Comparison of ENCODE assay signal across 29 mouse cellular contexts in the genomic region with DNA sequence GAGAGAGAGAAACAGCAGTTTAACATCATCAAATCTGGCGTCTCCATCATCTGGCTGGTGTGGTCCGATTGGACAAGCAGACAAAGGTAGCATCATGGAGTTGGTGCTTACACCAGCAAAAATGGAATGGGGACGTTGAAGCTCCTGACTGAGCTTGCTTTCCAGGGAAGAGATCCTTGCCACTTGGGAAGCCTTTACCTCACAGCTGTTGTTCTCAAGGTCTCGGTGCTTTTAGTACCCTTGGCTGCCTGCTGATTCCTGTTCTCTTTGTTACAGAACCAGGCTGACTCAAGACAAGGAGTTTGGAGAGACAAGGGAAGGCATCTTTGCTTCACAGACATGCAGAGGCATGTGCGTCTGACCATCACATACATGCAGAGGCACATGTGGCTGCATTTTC. TPM values are rescaled to one million over a fixed set of nuclear protein-coding genes. Genes with fewer than 3 reads are reported as not detected.
"Had no signal": no experiment of that assay in that cellular context is flagged by ENCODE, and none has a peak within 500 bp of the region (broad histone marks: within the 10 kb centered on the region; RNA-seq: fewer than 3 reads in every experiment).

No protein-coding gene starts in this region.

- H3K9me3 ChIP-seq: liver, embryonic 13.5 days; midbrain, embryonic 12.5 days; stomach, embryonic 15.5 days had no signal

- H3K27me3 ChIP-seq: stomach, embryonic 15.5 days had no signal

- ATAC-seq: midbrain, embryonic 16.5 days had no signal

- H3K27ac ChIP-seq: kidney, embryonic 15.5 days; limb, embryonic 10.5 days; limb, embryonic 13.5 days; liver, embryonic 13.5 days; midbrain, embryonic 12.5 days; neural tube, embryonic 13.5 days; stomach, embryonic 15.5 days had no signal

- H3K36me3 ChIP-seq: kidney, embryonic 15.5 days; limb, embryonic 10.5 days; limb, embryonic 13.5 days; liver, embryonic 13.5 days; midbrain, embryonic 12.5 days; neural tube, embryonic 13.5 days; stomach, embryonic 15.5 days had no signal

- H3K4me3 ChIP-seq: kidney, embryonic 15.5 days; limb, embryonic 10.5 days; limb, embryonic 13.5 days; liver, embryonic 13.5 days; midbrain, embryonic 12.5 days; myocyte; neural tube, embryonic 13.5 days; stomach, embryonic 15.5 days had no signal

- H3K4me2 ChIP-seq: kidney, embryonic 15.5 days; limb, embryonic 13.5 days; liver, embryonic 13.5 days; midbrain, embryonic 12.5 days; neural tube, embryonic 13.5 days; stomach, embryonic 15.5 days had no signal

- DNase-seq: kidney, adult 8-10 months; kidney, postnatal 10 days; kidney, postnatal 36 days; liver, embryonic 13.5 days; lung, adult 2 months; lung, postnatal 14 days; retina, postnatal 1 day; right cerebral cortex, postnatal 25 days; spleen, adult 18-20 months; thymus, postnatal 25 days had no signal

- H3K9ac ChIP-seq: kidney, embryonic 15.5 days; limb, embryonic 13.5 days; liver, embryonic 13.5 days; midbrain, embryonic 12.5 days; neural tube, embryonic 13.5 days; stomach, embryonic 15.5 days had no signal

RNA-seq across cellular contexts. Expression of a gene that starts 31.9 kb away (rescaled TPM):
- total RNA-seq: layer of hippocampus, adult 18-20 months; layer of hippocampus, postnatal 14 days; left cerebral cortex, adult 8-10 months; left cerebral cortex, postnatal 25 days; megakaryocyte progenitor cell, adult 5-6 weeks; megakaryocyte-erythroid progenitor cell, adult 5-6 weeks; monocyte, adult 5-6 weeks; neutrophil, adult 5-6 weeks had no signal
- polyA plus RNA-seq: kidney, embryonic 15.5 days; limb, embryonic 10.5 days; limb, embryonic 13.5 days; liver, adult 2 months; liver, embryonic 13.5 days; liver, embryonic 16.5 days; lung, embryonic 16.5 days; midbrain, embryonic 12.5 days; midbrain, embryonic 16.5 days; myocyte; neural tube, embryonic 13.5 days; stomach, embryonic 15.5 days had no signal
